Mouse (Mus musculus): Measurements from ENCODE around the gene Gramd1b.

Gramd1b gene

GRCm38 (mm10) chr9:40397471-40398245, 133.5 kb downstream of the Gramd1b start:
- DNase-seq (ENCODE audit: low spot score) = no peak

- DNase-seq (ENCODE audit: low spot score) = no peak
Observed at GRCm38 (mm10) chr9:40397036-40397435, 134.1 kb downstream of the Gramd1b start.

GRCm38 (mm10) chr9:40396171-40396570, 135.0 kb downstream of the Gramd1b start:
- no peak for DNase-seq (ENCODE audit: low spot score)

- no peak for DNase-seq (ENCODE audit: low spot score)
Observed at GRCm38 (mm10) chr9:40391852-40392695, 139.1 kb downstream of the Gramd1b start.

GRCm38 (mm10) chr9:40391359-40391758, 139.8 kb downstream of the Gramd1b start:
- no peak for DNase-seq (ENCODE audit: low spot score)

- DNase-seq (ENCODE audit: low spot score) = no peak
Observed at GRCm38 (mm10) chr9:40390904-40391303, 140.3 kb downstream of the Gramd1b start.

GRCm38 (mm10) chr9:40390396-40390760, 140.8 kb downstream of the Gramd1b start:
- no peak for DNase-seq (ENCODE audit: low spot score)

GRCm38 (mm10) chr9:40389669-40390395, 141.4 kb downstream of the Gramd1b start:
- DNase-seq (ENCODE audit: low spot score) = no peak

- DNase-seq (ENCODE audit: low spot score) = no peak
Observed at GRCm38 (mm10) chr9:40389175-40389574, 142.0 kb downstream of the Gramd1b start.

- DNase-seq (ENCODE audit: low spot score) = no peak
Observed at GRCm38 (mm10) chr9:40384781-40385180, 146.4 kb downstream of the Gramd1b start.

GRCm38 (mm10) chr9:40382508-40382907, 148.7 kb downstream of the Gramd1b start:
- no peak for DNase-seq (ENCODE audit: low spot score)

- DNase-seq (ENCODE audit: low spot score) = peak; percentile 36
Observed at GRCm38 (mm10) chr9:40381416-40382411, 149.5 kb downstream of the Gramd1b start.

- no peak for DNase-seq (ENCODE audit: low spot score)
Observed at GRCm38 (mm10) chr9:40376711-40377410, 154.3 kb downstream of the Gramd1b start.

GRCm38 (mm10) chr9:40376139-40376541, 155.0 kb downstream of the Gramd1b start:
- DNase-seq (ENCODE audit: low spot score) = peak; percentile 49

GRCm38 (mm10) chr9:40375518-40375917, 155.7 kb downstream of the Gramd1b start:
- no peak for DNase-seq (ENCODE audit: low spot score)

GRCm38 (mm10) chr9:40374992-40375391, 156.2 kb downstream of the Gramd1b start:
- DNase-seq (ENCODE audit: low spot score) = no peak

GRCm38 (mm10) chr9:40374533-40374971, 156.6 kb downstream of the Gramd1b start:
- no peak for DNase-seq (ENCODE audit: low spot score)

GRCm38 (mm10) chr9:40374052-40374451, 157.1 kb downstream of the Gramd1b start:
- DNase-seq (ENCODE audit: low spot score) = no peak

- DNase-seq (ENCODE audit: low spot score) = no peak
Observed at GRCm38 (mm10) chr9:40370151-40370550, 161.0 kb downstream of the Gramd1b start.

GRCm38 (mm10) chr9:40366795-40367194, 164.4 kb downstream of the Gramd1b start:
- no peak for DNase-seq (ENCODE audit: low spot score)

- DNase-seq (ENCODE audit: low spot score) = no peak
Observed at GRCm38 (mm10) chr9:40364312-40364711, 166.9 kb downstream of the Gramd1b start.

Measured in yolk sac, embryonic 10.5 days (tissue).